In genomic region chr11:5509215-5510098, GRCm38 (mm10) we compare ENCODE assay signal across 11 mouse cellular contexts. TPM values are rescaled to one million over a fixed set of nuclear protein-coding genes. Genes with fewer than 3 reads are reported as not detected.
DNase-seq lines count a peak whose midpoint lies in the region; ATAC-seq and TF ChIP-seq lines count a peak whose summit lies in the region.
"Had no signal": no experiment of that assay in that cellular context is flagged by ENCODE, and none has a peak within 500 bp of the region (broad histone marks: within the 10 kb centered on the region; RNA-seq: fewer than 3 reads in every experiment).

No protein-coding gene starts in this region.

- H3K9me3 ChIP-seq in G1E (replicated peaks) = no peaks in the 10 kb centered on the region
- H3K9me3 ChIP-seq in stomach, embryonic 15.5 days = no peaks in the 10 kb centered on the region
- H3K9me3 ChIP-seq: midbrain, embryonic 10.5 days had no signal

- DNase-seq in heart, adult 11 months = peak; percentile 92
- no peak for DNase-seq in heart, postnatal 10 days
- peak; percentile 17 for DNase-seq in G1E (ENCODE audit: low spot score)
- DNase-seq in liver, adult 2 months (ENCODE audit: extremely low read depth, low read depth, low spot score) = peak; percentile 89
- no peak for DNase-seq in kidney, adult 2 months
- no peak for DNase-seq in natural killer cell, adult 2 months (ENCODE audit: low spot score in 2 of 2)
- DNase-seq: cerebellum, adult 18-20 months had no signal

- intact Hi-C loops in heart, postnatal 10 days (cut with DNase I) = no loop called here

- TF ChIP-seq CTCF in G1E (IDR thresholded peaks at IDR 0.05; ENCODE audit: low read depth, low read length) = no peak
- TF ChIP-seq CTCF in liver, adult 2 months (IDR thresholded peaks at IDR 0.05; ENCODE audit: low read depth, low read length) = no peak
- no peak for TF ChIP-seq CTCF in kidney, adult 2 months (conservative IDR thresholded peaks at IDR 0.05; ENCODE audit: insufficient read depth, insufficient read length, low read depth, low read length)

- ATAC-seq in G1E (ENCODE audit: extremely low read depth, insufficient number of reproducible peaks, low FRiP score, poor library complexity, severe bottlenecking) = peak; percentile 48
- ATAC-seq in stomach, embryonic 15.5 days (ENCODE audit: insufficient read depth, low FRiP score, low read depth) = no peak
- ATAC-seq in activated CD4-positive, CD25-positive, alpha-beta regulatory T cell, adult 4 months = no peak

- H3K4me3 ChIP-seq in G1E (ENCODE audit: low read depth, low read length) = peak overlapping the region; percentile 46; the same call in 1 of the 2 replicates
- no peak overlapping the region for H3K4me3 ChIP-seq in liver, adult 2 months (ENCODE audit: insufficient read depth, low read depth, low read length)
- no peak overlapping the region for H3K4me3 ChIP-seq in stomach, embryonic 15.5 days (replicated peaks)
- H3K4me3 ChIP-seq in kidney, adult 2 months (ENCODE audit: insufficient read depth, low read depth, low read length) = no peak overlapping the region
- H3K4me3 ChIP-seq: left cerebral cortex, adult 2 months; midbrain, embryonic 10.5 days had no signal

- peak overlapping the region; percentile 5; the same call in 1 of the 2 replicates for H3K9ac ChIP-seq in liver, adult 2 months (ENCODE audit: low read depth, low read length)
- no peak overlapping the region for H3K9ac ChIP-seq in stomach, embryonic 15.5 days

- H3K79me2 ChIP-seq in liver, adult 2 months (ENCODE audit: control insufficient read depth, insufficient read depth, low read length) = no peaks in the 10 kb centered on the region

- H3K27me3 ChIP-seq in G1E (ENCODE audit: insufficient read depth, low read length) = peaks cover 7% of the 10 kb centered on the region; the same call in 1 of the 2 replicates
- no peaks in the 10 kb centered on the region for H3K27me3 ChIP-seq in liver, adult 2 months (ENCODE audit: control insufficient read depth, insufficient read depth, low read length)
- H3K27me3 ChIP-seq in stomach, embryonic 15.5 days (replicated peaks) = no peaks in the 10 kb centered on the region
- H3K27me3 ChIP-seq in kidney, adult 2 months (replicated peaks; ENCODE audit: control insufficient read depth, insufficient read depth, low read length) = no peaks in the 10 kb centered on the region

- peak overlapping the region; percentile 87 for H3K27ac ChIP-seq in liver, adult 2 months (replicated peaks; ENCODE audit: insufficient read depth, low read depth, low read length)
- peak overlapping the region; percentile 16; the same call in 1 of the 2 replicates for H3K27ac ChIP-seq in stomach, embryonic 15.5 days
- H3K27ac ChIP-seq in kidney, adult 2 months (ENCODE audit: insufficient read depth, low read depth, low read length) = no peak overlapping the region
- H3K27ac ChIP-seq: left cerebral cortex, adult 2 months; midbrain, embryonic 10.5 days had no signal

- peaks cover 55% of the 10 kb centered on the region for H3K4me1 ChIP-seq in G1E (ENCODE audit: insufficient read depth, low read depth, low read length)
- peaks cover 20% of the 10 kb centered on the region for H3K4me1 ChIP-seq in liver, adult 2 months (ENCODE audit: control insufficient read depth, insufficient read depth, low read length)
- 0 out of 2 replicates have a peak, but pooled peaks cover 5% of the 10 kb centered on the region for H3K4me1 ChIP-seq in stomach, embryonic 15.5 days
- H3K4me1 ChIP-seq in kidney, adult 2 months (ENCODE audit: control insufficient read depth, insufficient read depth, low read length) = peaks cover 5% of the 10 kb centered on the region; the same call in 1 of the 2 replicates

- no peak overlapping the region for H3K4me2 ChIP-seq in stomach, embryonic 15.5 days

- TF ChIP-seq POLR2A in liver, adult 2 months (IDR thresholded peaks at IDR 0.05; ENCODE audit: extremely low read depth, insufficient read depth, low read length) = no peak
- no peak for TF ChIP-seq POLR2A in kidney, adult 2 months (IDR thresholded peaks at IDR 0.05; ENCODE audit: low read depth, low read length)

- no peaks in the 10 kb centered on the region for H3K36me3 ChIP-seq in G1E (replicated peaks)
- no peaks in the 10 kb centered on the region for H3K36me3 ChIP-seq in liver, adult 2 months (ENCODE audit: control insufficient read depth, insufficient read depth, low read length)
- H3K36me3 ChIP-seq in stomach, embryonic 15.5 days = no peaks in the 10 kb centered on the region
- H3K36me3 ChIP-seq in kidney, adult 2 months (ENCODE audit: control insufficient read depth, insufficient read depth, low read length) = no peaks in the 10 kb centered on the region
- H3K36me3 ChIP-seq: midbrain, embryonic 10.5 days had no signal

- WGBS in liver, adult 2 months = 75% methylated on average over 8 of the region's 8 CpGs
- 75% methylated on average over 8 of the region's 8 CpGs for WGBS in stomach, embryonic 15.5 days
- WGBS in kidney, adult 2 months = 86% methylated on average over 8 of the region's 8 CpGs

RNA-seq across cellular contexts. Expression of gene Xbp1, which starts 11.0 kb away (rescaled TPM):
- 10 to 100 TPM; 48.9 to 55.5 TPM for total RNA-seq in heart, postnatal 10 days (2021)
- total RNA-seq in G1E (2014; fragmentation: Nextera tagmentation) (164 and 185 TPM in 2 replicates), G1E (2017) (125 TPM in 2 replicates)
- 50.6 and 66.6 TPM in 2 replicates for polyA plus RNA-seq in G1E (2012)
- total RNA-seq in liver, adult 2 months (2014; rRNA removed) = 137 and 138 TPM in 2 replicates
- polyA plus RNA-seq in liver, adult 2 months (2012; rRNA removed) = 147 and 241 TPM in 2 replicates
- polyA plus RNA-seq in stomach, embryonic 15.5 days (2015; fragmentation: Nextera tagmentation; extraction: Ambion mirVana) = 289 and 305 TPM in 2 replicates
- 10 to 100 TPM; 52.4 to 55.6 TPM for polyA plus RNA-seq in activated CD4-positive, CD25-positive, alpha-beta regulatory T cell, adult 4 months (2017; shearing (Covaris generic))
- polyA plus RNA-seq in kidney, adult 2 months (2012; rRNA removed) = 99.8 and 102 TPM in 2 replicates

RNA-seq across cellular contexts. Expression of gene Ccdc117, which starts 32.5 kb away (rescaled TPM):
- 10 to 100 TPM; 13.9 to 17.1 TPM for total RNA-seq in heart, postnatal 10 days (2021)
- 31.8 and 35.5 TPM in 2 replicates for total RNA-seq in G1E (2014; fragmentation: Nextera tagmentation)
- total RNA-seq in G1E (2017) = 57.1 and 58.5 TPM in 2 replicates
- 11.5 and 12.6 TPM in 2 replicates for polyA plus RNA-seq in G1E (2012)
- total RNA-seq in liver, adult 2 months (2014; rRNA removed) = 15.3 and 15.5 TPM in 2 replicates
- 5.2 and 5.4 TPM in 2 replicates for polyA plus RNA-seq in liver, adult 2 months (2012; rRNA removed)
- 17.1 and 18.8 TPM in 2 replicates for polyA plus RNA-seq in stomach, embryonic 15.5 days (2015; fragmentation: Nextera tagmentation; extraction: Ambion mirVana)
- polyA plus RNA-seq in activated CD4-positive, CD25-positive, alpha-beta regulatory T cell, adult 4 months (2017; shearing (Covaris generic)) = 1 to 10 TPM; 3.5 to 4.2 TPM
- 7.8 and 9.4 TPM in 2 replicates for polyA plus RNA-seq in kidney, adult 2 months (2012; rRNA removed)

Comparison
In these comparisons a context has a peak if more than half of its experiments do, and no peak if none do; other contexts are left out.
1. DNase-seq: peak in heart, adult 11 months (single experiment), G1E (single experiment) and liver, adult 2 months (single experiment); none in heart, postnatal 10 days (0 of 2), kidney, adult 2 months (single experiment) and natural killer cell, adult 2 months (0 of 2).